Mouse (Mus musculus) cerebellum, postnatal 25 days (tissue): ENCODE measurements around the gene Plcb4.
"Not testable (repeated sequence)": the region's sequence is repeated elsewhere in the genome, so short reads cannot be mapped to it uniquely, and the experiment has no call there.

ENCODE experiments used
- DNase-seq, 2 experiments: peaks; one replicate each; pipeline ENCODE4 v3.0.0; 2021; ENCODE audit warnings: mixed read lengths in 2 of 2

The Plcb4 gene

DNA sequence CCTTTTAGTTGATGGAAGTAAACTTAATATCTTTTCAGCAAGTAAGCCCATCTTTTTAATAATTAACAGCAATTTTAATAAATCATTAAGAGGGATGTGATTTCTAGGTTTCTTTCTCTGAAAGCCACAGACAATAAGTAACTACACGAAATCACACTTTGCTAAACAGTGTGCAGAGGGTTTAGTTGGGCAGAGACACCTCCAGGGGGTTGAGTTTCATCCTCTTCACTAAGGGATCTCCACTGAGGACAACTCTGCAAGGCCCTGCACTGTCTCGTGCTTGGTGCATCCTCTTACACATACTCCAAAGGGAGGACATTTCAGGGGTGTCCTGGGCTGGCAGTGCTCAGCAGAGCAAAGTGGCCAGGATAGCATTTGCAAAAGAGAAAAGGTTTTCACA, 235.8 kb downstream of the Plcb4 start:
- no peak for DNase-seq

DNA sequence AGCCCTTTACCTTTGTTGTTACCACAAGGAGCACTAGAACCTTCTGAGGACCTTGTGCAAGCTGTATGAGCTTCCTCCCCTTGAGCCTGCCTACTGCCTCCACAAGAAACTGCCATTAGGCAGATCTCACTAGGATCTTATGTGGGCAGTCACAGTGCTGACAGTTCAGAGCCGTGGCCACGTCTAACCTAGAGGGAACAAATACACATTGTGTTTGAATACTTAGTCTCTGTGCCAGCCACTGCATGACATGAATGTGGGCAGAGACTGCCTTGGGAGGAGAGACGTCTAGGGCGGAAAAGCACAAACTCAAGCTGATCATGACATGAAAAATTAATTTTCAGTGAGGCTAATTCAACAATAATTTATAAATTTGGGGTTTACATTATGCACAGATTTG, 239.2 kb downstream of the Plcb4 start:
- DNase-seq: no peak

GRCm38 (mm10) chr2:135899931-135900330, 241.1 kb downstream of the Plcb4 start:
- not testable (repeated sequence) for DNase-seq

DNA sequence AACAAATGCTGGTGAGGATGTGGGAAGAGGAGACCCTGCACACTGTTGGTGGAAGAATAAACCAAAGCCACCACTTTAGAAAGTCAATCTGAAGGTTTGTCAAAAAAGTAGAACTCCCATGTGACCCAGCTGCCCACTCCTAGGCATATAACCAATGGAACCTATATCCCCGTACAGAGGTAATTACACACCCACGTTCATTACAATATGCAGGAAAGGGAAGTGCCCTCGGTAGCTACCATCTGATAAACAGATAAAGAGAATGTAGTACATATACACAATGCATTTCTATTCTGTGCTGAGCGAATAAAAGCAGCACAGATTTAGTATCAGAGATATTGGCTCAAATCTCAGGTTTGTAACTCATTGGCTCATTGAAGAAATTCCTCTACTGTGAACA, 242.2 kb downstream of the Plcb4 start:
- no peak for DNase-seq

DNA sequence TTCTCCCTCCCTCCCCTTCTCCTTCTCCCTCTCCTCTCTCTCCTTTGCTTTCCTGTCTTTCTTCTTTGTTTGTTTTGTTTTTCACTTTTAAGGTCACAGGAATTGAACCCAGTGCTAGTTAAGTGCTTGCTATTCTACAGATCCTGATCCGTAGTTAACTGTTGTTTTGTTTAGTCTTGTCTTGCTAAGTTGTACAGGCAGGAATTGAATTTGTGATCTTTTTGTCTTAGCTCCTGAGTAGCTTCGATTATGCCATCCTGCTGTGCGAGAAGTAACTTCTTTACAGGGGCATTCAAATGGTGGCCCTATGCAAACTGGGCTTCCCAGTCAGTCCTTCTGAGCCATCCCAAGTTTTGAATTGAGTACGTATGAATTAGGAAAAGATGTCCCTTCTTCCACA, 245.5 kb downstream of the Plcb4 start:
- no peak for DNase-seq

DNA sequence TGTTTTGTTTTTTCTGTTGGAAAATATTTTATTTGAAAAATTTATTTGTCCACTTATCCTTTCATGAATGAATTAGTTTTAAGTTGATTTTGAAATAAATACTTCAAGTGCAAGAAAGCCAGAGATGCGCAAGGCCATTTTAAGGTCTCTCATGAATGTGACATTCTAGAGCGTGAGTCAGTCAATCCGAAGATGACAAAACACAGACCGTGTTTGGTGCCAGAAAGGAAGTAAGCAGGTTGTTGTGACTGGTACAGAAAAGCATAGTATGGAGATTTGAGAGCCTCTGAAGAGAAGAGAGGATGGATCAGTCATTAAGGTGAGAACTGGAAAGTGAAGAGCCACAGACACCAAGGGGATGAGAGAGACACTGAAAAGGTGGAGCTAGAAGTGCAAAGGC, 246.0 kb downstream of the Plcb4 start:
- no peak for DNase-seq

- DNase-seq: no peak
These were observed 255.8 kb downstream of the Plcb4 start for GRCm38 (mm10) chr2:135914343-135915261.

DNA sequence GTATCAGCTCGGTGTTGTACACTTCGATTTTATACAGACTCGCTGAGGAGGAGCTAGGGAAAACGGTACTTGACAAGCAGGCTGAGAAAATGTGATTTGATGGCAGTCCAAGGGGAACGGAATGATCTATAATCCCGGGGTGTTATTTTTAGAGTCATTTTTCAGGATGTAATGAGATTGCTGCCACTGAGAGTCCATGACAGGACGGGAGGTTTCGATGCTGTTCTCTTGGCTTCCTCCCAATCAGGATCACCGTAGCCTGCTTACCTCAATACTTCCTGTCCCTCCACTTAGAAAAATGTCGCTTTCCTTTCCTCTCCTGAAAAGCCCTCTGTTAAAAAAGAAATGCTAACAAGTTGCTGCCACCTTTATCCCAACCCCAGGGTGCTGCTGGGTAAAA, 257.1 kb downstream of the Plcb4 start:
- DNase-seq: peak; percentile 32 to 35

- DNase-seq: no peak
These were observed 258.2 kb downstream of the Plcb4 start for GRCm38 (mm10) chr2:135917000-135917399.

DNA sequence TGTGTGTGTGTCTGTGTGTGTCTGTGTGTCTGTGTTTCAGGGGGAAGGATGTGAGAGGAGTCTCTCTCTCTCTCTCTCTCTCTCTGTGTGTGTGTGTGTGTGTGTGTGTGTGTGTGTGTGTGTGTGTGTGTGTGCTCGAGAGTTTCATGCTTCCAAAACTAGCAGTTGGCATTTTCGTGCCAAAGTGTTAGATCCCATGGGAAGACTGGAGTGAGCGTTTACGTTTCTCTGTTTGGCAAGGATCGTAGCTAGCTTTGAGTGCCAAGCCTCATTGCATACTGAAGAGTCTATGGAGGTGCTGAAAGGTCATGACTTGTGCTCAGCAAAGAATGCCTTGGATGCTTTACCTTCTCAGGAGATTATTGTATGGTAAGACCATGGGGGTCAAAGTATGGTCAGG, 259.3 kb downstream of the Plcb4 start:
- DNase-seq: no peak

GRCm38 (mm10) chr2:135919641-135920040, 260.8 kb downstream of the Plcb4 start:
- no peak for DNase-seq

DNA sequence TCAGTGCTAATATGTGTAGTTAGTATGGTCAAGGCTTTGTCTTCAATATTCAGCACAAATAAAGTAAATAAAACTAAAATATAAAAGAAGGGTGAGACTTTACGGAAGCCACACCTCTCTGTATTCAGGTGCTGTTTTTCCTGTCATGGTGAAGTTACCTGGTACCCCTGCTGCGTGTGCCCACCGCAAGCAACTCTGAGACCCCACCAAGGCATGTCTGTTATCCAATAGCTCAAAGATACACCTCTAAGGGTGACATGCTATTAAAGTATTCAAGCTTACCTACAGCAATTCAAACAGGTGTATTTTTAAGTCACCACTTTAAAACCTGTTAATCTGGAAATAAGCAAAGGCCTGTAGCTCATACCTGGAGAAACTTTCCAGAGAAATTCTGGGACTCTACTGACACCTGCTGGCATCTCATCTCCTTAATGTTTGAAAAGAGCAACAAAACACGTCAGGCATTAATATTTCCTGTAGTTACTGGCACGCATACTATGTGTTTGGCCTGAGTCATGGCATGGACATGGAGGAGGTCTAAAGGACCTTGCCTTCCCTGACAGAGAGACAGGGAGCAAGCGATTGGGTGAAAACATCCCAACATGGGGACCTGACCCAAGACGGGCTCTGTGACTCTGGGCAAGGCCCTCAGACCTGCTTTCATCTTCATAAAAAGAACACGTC, 268.0 kb downstream of the Plcb4 start:
- DNase-seq: peak; percentile 61 to 79

GRCm38 (mm10) chr2:135929021-135929720, 270.4 kb downstream of the Plcb4 start:
- peak; percentile 72 to 82 for DNase-seq

DNA sequence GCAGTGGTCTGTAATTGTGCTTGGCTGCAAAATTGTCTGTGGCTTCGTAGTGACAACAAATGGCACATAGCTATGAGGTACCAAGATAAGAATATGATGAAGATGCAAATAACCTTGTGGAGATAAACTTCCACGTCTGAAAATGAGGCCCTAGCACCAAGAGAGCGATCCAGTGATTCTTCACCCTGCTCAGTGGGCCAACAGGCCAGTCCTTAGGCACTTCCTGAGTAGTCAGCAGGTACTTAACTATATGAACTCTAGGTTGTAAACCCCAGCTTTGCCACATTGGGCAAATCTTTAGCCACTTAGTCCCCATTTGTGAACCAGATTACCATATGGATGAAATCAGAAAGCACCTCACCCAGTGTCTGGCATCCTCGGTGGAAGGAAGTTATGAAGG, 271.9 kb downstream of the Plcb4 start:
- no peak for DNase-seq

- DNase-seq: no peak
These were observed 273.8 kb downstream of the Plcb4 start for GRCm38 (mm10) chr2:135932569-135932968.

DNA sequence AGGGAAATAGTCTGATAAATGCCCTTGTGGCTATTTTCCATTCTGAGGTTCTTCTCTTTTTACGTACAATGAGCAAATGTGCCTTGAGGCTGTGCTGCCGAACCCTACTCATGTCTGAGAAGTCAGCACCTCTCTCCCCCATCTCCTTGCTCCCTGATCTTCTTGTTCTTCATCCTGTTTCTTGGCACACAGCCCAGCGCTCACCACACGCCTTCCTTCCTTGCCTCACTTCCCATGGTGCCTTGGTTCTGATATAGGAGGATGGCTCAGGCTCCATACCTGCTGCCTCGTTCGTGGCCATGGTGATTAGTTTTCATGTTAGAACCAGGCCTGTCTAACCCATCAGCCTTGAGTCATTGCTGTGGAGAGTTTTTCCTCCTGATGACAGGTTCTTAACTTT, 277.6 kb downstream of the Plcb4 start:
- DNase-seq: peak; percentile 36 to 53

DNA sequence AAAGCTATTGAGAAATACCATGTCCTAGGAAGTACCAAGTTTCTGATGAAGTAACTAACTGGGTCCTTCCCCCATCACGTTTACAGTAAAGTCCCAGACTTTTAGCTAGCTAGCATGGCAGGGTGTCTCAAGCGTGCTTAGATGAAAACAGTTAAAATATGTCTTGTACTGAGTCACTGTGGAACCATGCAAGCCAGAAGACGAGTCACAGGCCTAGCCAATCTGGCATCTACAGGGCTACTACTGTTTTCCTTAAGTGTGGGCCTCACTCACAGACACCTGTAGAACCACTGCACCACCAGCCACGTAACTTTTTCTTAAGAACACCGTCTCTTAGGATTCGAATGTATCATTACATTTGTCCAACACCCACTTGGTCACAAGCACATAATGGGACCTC, 278.8 kb downstream of the Plcb4 start:
- peak in 1 of 2 experiments; percentile 3 for DNase-seq

DNA sequence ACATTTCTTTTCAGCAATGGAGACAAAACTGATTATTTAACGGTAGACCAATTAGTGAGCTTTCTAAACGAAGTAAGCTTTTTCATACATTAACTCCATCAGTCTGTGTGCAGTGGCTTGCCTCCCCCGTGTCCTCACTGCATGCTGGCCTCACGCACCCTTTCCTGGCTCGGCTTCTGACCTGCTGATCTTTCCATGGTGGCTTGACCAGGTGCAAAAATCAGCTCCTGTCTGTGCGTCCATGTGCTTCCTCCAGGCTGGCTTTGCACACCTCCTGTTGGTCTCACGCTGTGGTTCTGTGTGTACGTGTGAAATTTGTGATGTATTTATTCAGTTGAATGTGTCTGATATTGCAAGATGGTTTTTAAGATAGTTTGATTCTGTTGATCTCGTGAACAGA, 281.1 kb downstream of the Plcb4 start:
- DNase-seq: peak; percentile 66 to 67

- DNase-seq: peak in 1 of 2 experiments; percentile 50
These were observed 289.0 kb downstream of the Plcb4 start for GRCm38 (mm10) chr2:135947839-135948238.

DNA sequence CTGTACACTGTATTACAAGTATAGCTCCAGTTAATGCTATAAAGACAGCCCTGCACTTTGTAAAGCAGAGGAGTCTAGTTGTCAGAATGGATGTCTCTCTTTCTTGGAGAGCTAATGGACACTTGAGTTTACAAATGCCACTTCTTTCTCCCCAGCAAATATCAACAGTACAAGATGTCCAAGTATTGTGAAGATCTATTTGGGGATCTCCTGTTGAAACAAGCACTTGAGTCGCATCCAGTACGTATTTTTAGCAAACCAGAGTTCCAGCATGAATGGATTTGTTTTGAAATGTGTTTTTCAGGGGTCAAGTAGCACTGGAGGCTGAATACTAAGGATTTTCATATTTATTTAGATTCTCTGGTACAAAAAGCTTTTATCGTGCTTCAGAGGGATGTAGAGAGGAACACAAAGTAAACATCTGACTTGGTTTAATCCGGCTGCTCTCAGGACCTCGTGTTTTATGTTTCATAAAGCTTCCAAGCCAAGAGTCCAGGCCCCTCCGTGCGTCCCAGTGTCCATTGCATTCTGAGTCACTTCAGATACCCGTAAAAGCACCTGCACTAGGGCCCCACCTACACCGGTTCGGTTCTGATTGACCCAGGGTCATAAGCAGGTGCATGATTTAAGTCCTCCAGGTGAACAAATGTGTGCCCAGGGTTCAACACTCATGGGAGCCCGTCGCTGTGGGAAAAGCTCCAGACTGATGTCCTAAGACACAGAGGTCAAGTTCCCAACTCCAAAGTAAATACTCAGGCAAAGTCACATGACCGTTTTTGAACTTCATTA, 296.1 kb downstream of the Plcb4 start:
- DNase-seq: no peak

DNA sequence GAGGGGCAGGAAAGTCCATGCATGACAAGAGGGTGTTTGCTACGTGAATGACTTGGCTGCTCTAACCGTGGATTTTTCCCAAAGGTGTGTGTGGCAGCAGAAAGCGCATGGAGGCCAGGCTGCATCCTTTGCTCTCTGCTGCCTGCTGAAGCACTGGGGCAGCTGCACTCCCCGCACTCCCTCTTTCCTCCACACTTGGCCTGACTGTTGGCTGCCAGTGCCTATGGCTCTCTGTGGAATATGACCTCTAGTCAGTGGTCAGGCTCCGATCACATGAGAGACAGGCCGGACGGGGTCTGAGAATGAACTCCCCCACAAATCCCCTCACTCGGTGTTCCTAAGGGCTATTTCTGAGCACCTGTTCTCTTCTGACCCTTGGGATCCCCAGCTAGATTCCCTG, 297.0 kb downstream of the Plcb4 start:
- no peak for DNase-seq

GRCm38 (mm10) chr2:135957689-135958088, 298.9 kb downstream of the Plcb4 start:
- peak; percentile 76 to 85 for DNase-seq

- no peak for DNase-seq
These were observed 299.6 kb downstream of the Plcb4 start for GRCm38 (mm10) chr2:135958453-135958852.
